In the genomic region with DNA sequence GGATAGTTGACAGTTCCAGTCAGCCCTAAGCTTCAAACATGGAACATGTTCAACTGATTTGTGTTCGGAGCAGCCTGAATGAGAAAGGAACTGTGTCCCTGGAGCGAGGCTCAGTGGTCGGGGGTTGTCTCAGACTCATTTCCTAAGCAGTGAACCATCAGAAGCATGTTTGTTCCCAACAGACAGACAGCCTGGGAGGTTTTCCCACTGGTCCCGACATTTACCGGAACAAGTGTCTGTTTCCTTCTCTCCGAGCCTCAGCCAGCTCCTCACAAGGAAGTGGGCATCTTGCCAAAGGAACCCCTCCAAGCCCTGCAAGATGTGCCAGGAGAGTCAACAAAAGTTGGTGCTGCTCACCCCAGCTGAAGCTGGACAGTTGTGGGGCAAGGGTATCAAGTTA, we compare ENCODE assay signal across 14 mouse cellular contexts.
DNase-seq lines count a peak whose midpoint lies in the region; ATAC-seq lines count a peak whose summit lies in the region.
"Had no signal": no experiment of that assay in that cellular context is flagged by ENCODE, and none has a peak within 500 bp of the region (broad histone marks: within the 10 kb centered on the region; RNA-seq: fewer than 3 reads in every experiment).

No protein-coding gene starts in this region.

- H3K9ac ChIP-seq in forebrain, embryonic 14.5 days (ENCODE audit: low read length), result no peak overlapping the region
- H3K9ac ChIP-seq in forebrain, embryonic 11.5 days (ENCODE audit: low read length), result no peak overlapping the region
- H3K9ac ChIP-seq: liver, embryonic 12.5 days; neural tube, embryonic 15.5 days had no signal

- intact Hi-C loops in left cerebral cortex, postnatal 4 days (cut with DNase I), result no loop called here
- intact Hi-C loops in left cerebral cortex, postnatal 36 days (cut with DNase I), result no loop called here

- H3K27ac ChIP-seq in forebrain, embryonic 14.5 days (ENCODE audit: low read depth, low read length), result no peak overlapping the region
- H3K27ac ChIP-seq in forebrain, embryonic 11.5 days (ENCODE audit: low read depth, low read length), result no peak overlapping the region
- H3K27ac ChIP-seq: kidney, postnatal 0 days; liver, embryonic 12.5 days; neural tube, embryonic 15.5 days had no signal

- H3K36me3 ChIP-seq in forebrain, embryonic 14.5 days (ENCODE audit: control insufficient read depth, insufficient read depth, low read length), result no peaks in the 10 kb centered on the region
- no peaks in the 10 kb centered on the region for H3K36me3 ChIP-seq in forebrain, embryonic 11.5 days (ENCODE audit: control insufficient read depth, insufficient read depth, low read length)
- H3K36me3 ChIP-seq: liver, embryonic 12.5 days; neural tube, embryonic 15.5 days had no signal

- ATAC-seq in forebrain, embryonic 14.5 days, result no peak
- no peak for ATAC-seq in forebrain, embryonic 11.5 days (replicated peaks; ENCODE audit: low FRiP score)
- ATAC-seq in granulocyte monocyte progenitor cell, adult 5-6 weeks (replicated peaks; ENCODE audit: poor library complexity, severe bottlenecking), result no peak
- ATAC-seq: liver, embryonic 12.5 days had no signal

- H3K4me1 ChIP-seq in forebrain, embryonic 14.5 days (ENCODE audit: control insufficient read depth, insufficient read depth, low read length), result no peaks in the 10 kb centered on the region; the same call in 1 of the 2 replicates
- H3K4me1 ChIP-seq in forebrain, embryonic 11.5 days (replicated peaks; ENCODE audit: control insufficient read depth, insufficient read depth, low read length), result no peaks in the 10 kb centered on the region
- H3K4me1 ChIP-seq: liver, embryonic 12.5 days had no signal

- H3K4me2 ChIP-seq in forebrain, embryonic 14.5 days (ENCODE audit: low read length), result no peak overlapping the region
- H3K4me2 ChIP-seq in forebrain, embryonic 11.5 days (ENCODE audit: low read depth, low read length, severe bottlenecking), result no peak overlapping the region
- H3K4me2 ChIP-seq: liver, embryonic 12.5 days; neural tube, embryonic 15.5 days had no signal

- peak; percentile 50 for DNase-seq in forebrain, embryonic 14.5 days (ENCODE audit: low spot score)
- no peak for DNase-seq in forebrain, embryonic 11.5 days (ENCODE audit: low spot score)
- peak; percentile 63 for DNase-seq in left cerebral cortex, postnatal 4 days
- no peak for DNase-seq in left cerebral cortex, postnatal 36 days (ENCODE audit: low spot score in 2 of 2)
- DNase-seq in brain, adult 2 months (ENCODE audit: low read depth, low spot score), result peak; percentile 43
- DNase-seq in cerebellum, postnatal 10 days, result peak; percentile 66 to 73
- DNase-seq in embryo, embryonic 9.5 days (ENCODE audit: extremely low spot score), result no peak
- DNase-seq: adrenal gland, postnatal 36 days; B cell, adult 2 months; retina, postnatal 1 day had no signal

- 41% methylated on average over 6 of the region's 6 CpGs for WGBS in forebrain, embryonic 14.5 days
- 80% methylated on average over 6 of the region's 6 CpGs for WGBS in forebrain, embryonic 11.5 days

- no peaks in the 10 kb centered on the region for H3K9me3 ChIP-seq in forebrain, embryonic 14.5 days (replicated peaks; ENCODE audit: control insufficient read depth, low read length)
- H3K9me3 ChIP-seq in forebrain, embryonic 11.5 days (ENCODE audit: control insufficient read depth, low read length), result no peaks in the 10 kb centered on the region
- H3K9me3 ChIP-seq: liver, embryonic 12.5 days; neural tube, embryonic 15.5 days had no signal

- no peak overlapping the region for H3K4me3 ChIP-seq in forebrain, embryonic 14.5 days (ENCODE audit: low read depth, low read length)
- H3K4me3 ChIP-seq in forebrain, embryonic 11.5 days (ENCODE audit: low read depth, low read length), result no peak overlapping the region
- H3K4me3 ChIP-seq: liver, embryonic 12.5 days; neural tube, embryonic 15.5 days had no signal

- no peaks in the 10 kb centered on the region for H3K27me3 ChIP-seq in forebrain, embryonic 14.5 days (replicated peaks; ENCODE audit: control insufficient read depth, insufficient read depth, low read length)
- H3K27me3 ChIP-seq in forebrain, embryonic 11.5 days (ENCODE audit: control insufficient read depth, insufficient read depth, low read length), result no peaks in the 10 kb centered on the region
- H3K27me3 ChIP-seq: liver, embryonic 12.5 days; neural tube, embryonic 15.5 days had no signal

Comparison
In these comparisons a context has a peak if more than half of its experiments do, and no peak if none do; other contexts are left out.
1. DNase-seq: peak in forebrain, embryonic 14.5 days (single experiment), left cerebral cortex, postnatal 4 days (single experiment), brain, adult 2 months (single experiment) and cerebellum, postnatal 10 days (2 of 2); none in forebrain, embryonic 11.5 days (single experiment), left cerebral cortex, postnatal 36 days (0 of 2) and embryo, embryonic 9.5 days (single experiment).